Mouse (Mus musculus): ENCODE results near the gene Krt79.

Gene Krt79

DNA sequence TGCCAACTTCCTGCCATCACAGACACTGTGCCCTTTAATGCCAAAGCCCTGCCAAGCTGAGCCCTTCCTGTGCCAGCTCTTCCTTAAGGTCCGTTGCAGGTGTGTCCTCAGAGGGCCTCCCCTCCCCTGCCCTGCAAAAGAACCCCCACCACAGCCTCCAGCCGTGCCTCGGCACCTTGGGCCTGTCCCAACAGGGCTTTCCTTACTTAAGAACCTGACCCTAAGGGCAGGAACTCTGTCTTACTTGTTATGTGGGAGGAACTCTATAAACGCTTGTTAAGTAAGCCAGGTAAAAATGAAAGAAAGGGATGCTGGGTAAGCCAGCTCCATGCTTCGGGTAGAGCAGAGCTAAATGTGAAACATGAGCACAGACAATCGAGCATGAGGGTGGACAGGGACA, 7.1 kb downstream of the Krt79 start:
- DNase-seq (ENCODE audit: low read depth, low spot score) = no peak

DNA sequence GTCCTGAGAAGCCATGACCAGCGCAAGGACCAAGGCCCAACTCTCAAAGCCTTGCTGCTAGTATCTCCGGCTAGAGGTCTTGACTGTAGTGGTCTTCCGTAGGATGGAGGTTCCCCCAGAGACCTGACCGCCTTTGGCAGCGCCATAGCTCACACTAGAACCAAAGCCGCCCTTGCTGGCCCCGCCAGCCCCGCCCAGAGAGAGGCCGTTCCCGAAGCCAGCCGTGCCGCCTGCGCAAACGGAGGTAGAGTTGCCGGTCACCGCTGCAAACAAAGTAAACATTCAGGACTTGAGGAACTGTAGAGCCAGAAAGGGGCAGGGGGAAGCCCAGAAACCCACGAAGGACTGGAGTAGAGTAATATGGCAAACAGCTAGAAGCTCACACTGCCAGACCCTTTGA, 10.5 kb downstream of the Krt79 start:
- no peak for DNase-seq (ENCODE audit: low read depth, low spot score)

DNA sequence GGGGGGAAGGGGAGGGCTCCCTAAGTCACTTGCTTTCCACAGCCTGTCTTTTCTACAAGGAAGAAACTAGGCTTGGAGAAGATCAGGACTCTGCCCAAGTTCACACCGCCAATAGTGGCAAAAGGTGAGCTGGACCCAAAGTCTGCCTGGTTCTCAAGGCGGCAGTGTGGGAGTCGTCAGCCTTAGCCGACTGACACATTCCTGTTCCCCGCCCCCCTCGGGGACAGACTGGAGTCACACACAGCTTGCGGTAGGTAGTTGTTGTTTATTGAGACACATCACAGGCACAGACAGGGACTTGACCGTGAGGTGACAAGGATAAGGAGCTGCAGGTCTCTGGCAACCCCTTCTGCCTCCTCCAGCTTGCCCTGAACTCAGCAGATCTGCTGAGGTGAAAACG, 11.0 kb downstream of the Krt79 start:
- DNase-seq (ENCODE audit: low read depth, low spot score) = peak; percentile 21

DNA sequence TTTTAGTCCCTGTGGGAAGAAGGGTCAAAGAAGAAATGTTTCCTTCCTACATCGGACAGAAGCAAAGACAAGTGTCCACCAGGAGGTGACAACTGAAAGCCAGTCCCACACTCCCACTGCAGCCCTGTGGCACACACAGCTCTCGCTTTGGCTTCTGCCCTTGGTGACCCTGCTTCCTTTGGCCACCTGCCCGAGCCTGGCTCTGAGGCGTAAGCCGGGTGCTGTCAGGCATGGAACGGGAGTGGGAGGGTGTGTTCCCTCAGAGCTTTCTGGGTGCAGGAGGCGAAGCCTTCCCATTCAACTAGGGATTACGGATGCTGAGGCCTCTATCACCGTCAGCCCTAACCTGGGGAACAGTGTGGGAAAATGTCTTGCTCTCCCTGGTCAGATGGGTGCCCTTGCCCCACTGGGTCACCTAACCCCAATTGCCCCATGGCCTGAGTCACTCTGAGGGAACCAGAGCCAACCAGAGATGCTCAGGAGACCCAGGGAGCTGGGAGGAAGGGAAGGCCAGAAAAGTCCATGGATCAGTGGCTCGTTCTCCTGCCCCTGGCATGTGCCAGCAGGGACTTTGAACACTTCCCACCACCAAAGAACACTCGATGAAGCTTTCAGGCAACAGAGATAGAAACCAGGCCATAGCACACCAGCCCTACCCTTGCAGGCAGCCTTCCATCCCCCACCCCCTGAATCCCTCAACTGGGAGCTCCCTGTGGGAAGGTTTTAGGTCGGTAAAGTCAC, 12.6 kb downstream of the Krt79 start:
- DNase-seq (ENCODE audit: low read depth, low spot score) = no peak

DNA sequence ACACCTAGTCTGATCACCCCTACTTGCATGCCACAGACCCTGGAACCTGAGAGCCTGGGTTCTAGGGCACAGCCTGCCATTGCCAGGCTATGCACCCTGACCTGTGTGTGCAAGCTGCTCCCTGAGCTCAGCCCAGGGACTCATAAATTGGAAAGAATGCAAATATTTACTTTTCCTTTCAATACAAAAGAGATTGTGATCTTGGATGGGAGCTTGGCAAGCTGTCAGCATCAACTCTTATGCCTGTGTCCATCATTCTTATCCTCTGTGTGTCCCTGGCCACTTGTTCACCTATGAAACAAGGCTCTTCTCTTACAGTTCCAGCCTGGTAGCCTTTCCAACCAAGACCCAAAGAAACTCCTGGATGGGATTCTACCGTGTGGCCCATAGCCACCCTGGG, 15.1 kb downstream of the Krt79 start:
- DNase-seq (ENCODE audit: low read depth, low spot score) = no peak

DNA sequence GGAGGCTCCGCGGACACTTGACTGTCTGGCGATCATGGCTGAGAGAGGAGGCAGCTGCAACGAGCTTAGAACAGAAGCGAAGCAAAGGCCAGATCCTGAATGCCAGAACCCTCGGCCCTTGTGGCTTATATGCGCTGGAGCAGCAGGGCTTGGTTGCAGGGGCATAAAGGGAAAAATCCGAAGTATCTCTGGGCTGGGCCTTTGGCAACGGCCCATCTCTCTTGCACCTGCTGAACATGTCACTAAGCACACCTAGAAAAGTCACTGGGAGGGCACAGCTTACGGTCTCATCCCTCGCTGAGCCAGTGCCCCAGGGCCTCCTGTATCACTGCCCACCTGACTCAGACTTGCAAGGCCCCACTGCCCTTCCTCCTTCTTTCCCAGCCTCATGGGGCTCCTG, 15.5 kb downstream of the Krt79 start, which contains the start of gene Krt4:
Krt4 (minus strand) TSS at position 101 of the 400 bp plus-strand sequence.
- DNase-seq (ENCODE audit: low read depth, low spot score) = no peak

DNA sequence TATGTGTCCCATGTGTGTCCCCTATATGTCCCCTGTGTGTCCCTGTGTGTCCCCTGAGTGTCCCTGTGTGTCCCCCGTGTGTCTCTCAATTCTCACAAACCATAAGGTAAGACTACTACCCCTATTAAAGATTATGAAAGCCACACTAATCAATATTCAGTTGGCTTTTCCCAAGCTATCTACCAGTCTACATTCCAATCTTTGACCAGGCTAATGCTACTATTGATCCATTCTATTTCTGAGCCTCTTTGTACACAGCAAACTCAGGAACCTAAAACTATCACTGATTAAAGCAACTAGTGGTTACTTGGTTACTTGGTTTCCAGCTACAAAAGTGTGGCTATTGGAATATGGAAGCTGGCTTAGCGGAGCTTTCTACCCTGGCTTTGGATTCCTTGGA, 17.8 kb downstream of the Krt79 start:
- DNase-seq (ENCODE audit: low read depth, low spot score) = no peak

DNA sequence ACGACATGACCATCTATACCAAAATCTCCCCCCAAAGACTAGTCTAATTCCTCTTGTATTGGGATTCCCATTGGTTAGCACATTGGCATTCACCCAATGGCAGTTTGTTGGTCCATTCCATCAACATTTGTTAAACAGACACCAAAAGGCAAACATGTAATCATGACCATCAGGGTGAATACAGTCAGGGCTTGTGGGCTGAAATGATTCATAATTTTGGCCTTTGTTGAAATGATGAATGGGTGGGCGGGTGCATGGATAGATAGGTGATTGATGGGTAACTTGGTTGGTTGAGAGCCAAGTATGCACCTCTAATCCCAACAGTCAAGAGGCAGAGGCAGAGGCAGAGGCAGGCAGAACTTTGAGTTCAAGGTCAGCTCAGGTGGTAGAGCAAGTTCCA, 24.1 kb downstream of the Krt79 start:
- DNase-seq (ENCODE audit: low read depth, low spot score) = no peak

DNA sequence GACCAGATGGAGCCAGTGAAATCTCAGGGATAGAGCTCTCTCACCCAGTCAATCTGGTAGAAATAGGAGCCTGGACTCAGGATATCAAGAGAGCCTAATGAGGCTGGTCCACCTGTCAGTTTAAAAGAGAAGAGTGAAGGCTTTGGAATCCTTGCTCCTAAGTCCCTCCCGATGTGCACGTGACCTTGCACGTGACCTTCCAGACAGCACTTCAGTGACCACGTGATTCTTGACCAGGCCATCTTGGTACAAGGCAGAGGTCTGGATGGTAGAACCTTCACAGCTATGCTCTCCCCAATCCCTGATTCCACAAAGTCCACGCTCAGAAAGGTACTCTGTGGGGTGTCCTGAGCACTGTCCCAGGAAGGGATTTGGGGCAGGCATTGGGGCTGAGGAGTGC, 35.3 kb downstream of the Krt79 start:
- no peak for DNase-seq (ENCODE audit: low read depth, low spot score)

DNA sequence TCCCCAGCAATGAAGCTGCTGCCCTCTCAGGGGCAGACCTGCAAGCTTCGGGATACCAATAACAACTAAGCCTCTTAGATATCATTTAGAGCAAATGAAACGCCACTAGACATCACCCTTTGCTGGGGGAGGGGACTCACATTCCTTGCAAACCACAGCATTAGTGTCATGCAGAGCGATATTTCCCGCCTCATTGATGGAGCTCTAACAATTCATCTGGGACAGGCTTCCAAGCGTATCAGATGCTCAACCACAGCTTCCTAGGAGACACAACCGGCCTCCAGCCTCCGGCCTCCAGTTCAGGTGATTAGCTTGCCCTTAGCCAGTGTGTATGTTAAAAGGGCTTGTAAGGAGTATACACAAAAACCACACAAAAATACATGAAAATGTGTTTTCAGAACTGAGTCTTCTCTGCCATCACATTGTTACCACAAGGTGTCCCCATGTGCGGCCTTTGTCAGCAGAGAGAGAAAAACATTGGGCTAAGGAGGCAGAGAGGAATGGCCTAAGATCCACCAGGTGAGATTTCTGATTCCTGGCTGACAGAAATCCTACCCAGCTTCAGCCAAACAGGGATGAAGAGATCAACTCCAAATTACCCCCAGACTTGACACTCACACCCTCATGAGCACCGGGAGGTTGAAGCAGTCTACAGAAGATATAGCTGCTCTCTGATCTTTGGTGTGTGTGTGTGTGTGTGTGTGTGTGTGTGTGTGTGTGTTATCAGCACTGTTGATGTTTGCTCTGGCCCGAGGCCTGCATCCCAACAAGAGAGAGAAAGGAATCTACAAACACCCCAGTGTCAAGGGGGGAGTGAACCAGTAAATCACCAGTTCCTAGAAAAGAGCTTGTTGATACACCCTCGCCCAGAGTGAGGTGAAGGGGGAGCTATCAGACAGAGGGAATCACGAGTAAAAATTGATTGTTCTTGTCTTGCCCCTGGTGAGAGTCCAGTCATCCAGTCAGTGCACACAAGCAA, 37.7 kb downstream of the Krt79 start:
- DNase-seq (ENCODE audit: low read depth, low spot score) = peak; percentile 22

DNA sequence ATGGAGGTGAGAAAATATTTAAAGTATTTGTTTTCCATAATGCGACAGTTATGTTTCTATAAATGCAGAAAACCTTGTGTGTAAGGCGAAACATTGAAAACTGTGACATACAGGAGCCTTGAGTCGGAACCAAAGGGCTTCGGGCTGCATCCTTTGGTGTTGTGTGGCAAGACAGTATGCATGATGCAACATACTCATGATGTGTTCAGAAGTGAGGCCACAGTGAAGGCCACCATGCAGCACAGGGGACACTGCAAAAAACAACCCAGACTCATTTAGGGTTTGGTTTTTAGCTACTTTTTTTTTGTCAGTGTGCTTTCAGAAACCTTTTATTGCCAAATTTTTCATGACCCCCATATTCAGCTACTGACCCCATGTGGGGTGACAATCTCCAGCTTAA, 44.9 kb downstream of the Krt79 start:
- DNase-seq (ENCODE audit: low read depth, low spot score) = no peak

DNA sequence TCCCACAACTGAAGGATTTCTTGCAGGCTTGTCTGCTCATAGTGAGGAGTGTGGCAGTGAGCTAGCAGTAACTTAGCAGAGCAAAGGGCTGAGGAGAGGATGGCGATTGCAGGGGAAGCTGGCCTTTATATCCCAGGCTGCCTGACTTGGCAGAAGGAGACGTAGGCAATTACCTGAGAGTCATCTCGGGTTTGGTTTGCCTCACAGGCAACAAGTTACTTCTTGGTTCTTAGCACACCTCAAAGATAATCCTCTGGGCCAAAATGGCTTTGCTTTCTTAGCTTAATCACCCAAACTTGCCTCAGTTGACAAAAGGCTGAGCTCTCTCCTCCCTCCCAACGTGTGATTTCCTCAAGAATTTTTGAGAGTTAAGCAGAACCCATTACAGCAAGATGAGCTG, 47.3 kb downstream of the Krt79 start, which contains the start of gene Krt76:
Krt76 (minus strand) TSS at position 101 of the 400 bp plus-strand sequence.
- DNase-seq (ENCODE audit: low read depth, low spot score) = no peak

DNA sequence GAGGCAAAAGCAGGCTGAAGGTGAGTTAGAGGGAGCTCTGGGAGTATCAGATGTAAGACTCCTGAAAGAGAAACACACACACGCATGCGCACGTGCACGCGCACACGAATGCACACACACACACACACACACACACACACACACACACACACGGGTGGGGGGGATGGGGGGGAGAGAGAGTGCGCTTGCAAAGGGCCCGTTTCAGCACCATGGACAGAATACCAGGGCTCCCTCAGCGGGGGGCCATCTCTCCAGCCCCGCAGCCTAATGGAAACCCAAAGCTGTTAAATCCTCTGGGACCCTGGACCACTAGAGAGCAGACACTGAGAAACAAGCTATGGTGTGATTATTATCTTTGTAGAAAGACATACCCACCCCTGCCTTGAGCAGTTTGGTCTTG, 60.3 kb downstream of the Krt79 start:
- DNase-seq (ENCODE audit: low read depth, low spot score) = peak; percentile 49
